Mouse (Mus musculus) G1E (cell line): ENCODE data around the gene Mettl6.

Experiments
- CTCF ChIP-seq: IDR thresholded peaks from 2 replicates; pipeline ENCODE4 v1.5.1; 2012; ENCODE audit warnings: low read depth, low read length, inconsistent platforms, mixed read lengths
- GATA1 ChIP-seq: IDR thresholded peaks from 2 replicates; pipeline ENCODE4 v1.6.1; 2012; ENCODE audit warnings: borderline replicate concordance, low read length, inconsistent platforms, mixed read lengths
- GATA2 ChIP-seq: IDR thresholded peaks from 2 replicates; pipeline ENCODE4 v1.6.1; 2012; ENCODE audit warnings: low read depth, low read length, inconsistent platforms, borderline replicate concordance
- POLR2AphosphoS5 ChIP-seq: IDR thresholded peaks from 2 replicates; pipeline ENCODE4 v1.6.1; 2012; ENCODE audit warnings: low read depth, low read length, inconsistent platforms; ENCODE audit not compliant: insufficient replicate concordance
- TAL1 ChIP-seq: conservative IDR thresholded peaks from 2 replicates; pipeline ENCODE4 v1.6.1; 2012; ENCODE audit warnings: low read depth, low read length, inconsistent platforms, mixed read lengths

- TF ChIP-seq CTCF (no peak), TAL1 (no peak), POLR2AphosphoS5 (no peak), GATA1 (no peak), GATA2 (no peak)
Measured at GRCm38 (mm10) chr14:31494349-31494974, 378 bp downstream of the Mettl6 start, which contains the start of gene Eaf1.
